Mouse (Mus musculus) liver, embryonic 13.5 days (tissue): ENCODE measurements around the gene Acta1. TPM values are rescaled to one million over a fixed set of nuclear protein-coding genes. Genes with fewer than 3 reads are reported as not detected.

Experiments used
- ATAC-seq: fragments of 200-750 bp; cut with Nextera tagmentation; 2 replicates; pipeline ENCODE4 v1.8.0; 2017; ENCODE audit warnings: low read depth, mild to moderate bottlenecking, moderate number of reproducible peaks, moderate library complexity
- DNase-seq: peaks from one replicate; pipeline ENCODE4 v3.0.0; 2022
- H3K27ac ChIP-seq: fragments of 300-500 bp; sonication (generic); 2 replicates; pipeline ENCODE4 v1.5.1; 2015; ENCODE audit warnings: moderate library complexity, mild to moderate bottlenecking, inconsistent platforms
- H3K27me3 ChIP-seq: fragments of 300-500 bp; sonication (generic); 2 replicates; pipeline ENCODE4 v1.6.1; 2015; ENCODE audit warnings: mild to moderate bottlenecking, inconsistent platforms
- H3K36me3 ChIP-seq: fragments of 300-500 bp; sonication (generic); 2 replicates; pipeline ENCODE4 v1.6.1; 2015; ENCODE audit warnings: mild to moderate bottlenecking, inconsistent platforms
- H3K4me1 ChIP-seq: fragments of 300-500 bp; sonication (generic); replicated peaks from 2 replicates; pipeline ENCODE4 v1.6.1; 2015; ENCODE audit warnings: inconsistent platforms
- H3K4me2 ChIP-seq: fragments of 300-500 bp; sonication (generic); 2 replicates; pipeline ENCODE4 v1.6.1; 2015; ENCODE audit warnings: inconsistent platforms, mild to moderate bottlenecking, moderate library complexity
- H3K4me3 ChIP-seq: fragments of 300-500 bp; sonication (generic); replicated peaks from 2 replicates; pipeline ENCODE4 v1.5.1; 2015; ENCODE audit warnings: mild to moderate bottlenecking, inconsistent platforms
- H3K9ac ChIP-seq: fragments of 300-500 bp; sonication (generic); 2 replicates; pipeline ENCODE4 v1.6.1; 2015; ENCODE audit warnings: mild to moderate bottlenecking, inconsistent platforms
- H3K9me3 ChIP-seq: fragments of 300-500 bp; sonication (generic); replicated peaks from 2 replicates; pipeline ENCODE4 v1.6.1; 2016; ENCODE audit warnings: inconsistent platforms
- WGBS: fragments of 180-500 bp; shearing (Covaris S2); methylation state at CpG from one replicate; pipeline ENCODE4 v1.1.7; 2015; ENCODE audit not compliant: insufficient replicate concordance; 5-methylcytosine and 5-hydroxymethylcytosine counted together
- polyA plus RNA-seq: library from polyadenylated mRNA; unstranded; fragments of >200 nt; fragmentation: Nextera tagmentation; extraction: Ambion mirVana; gene quantifications from 2 replicates; pipeline ENCODE4 v1.2.1, GENCODE M21; 2015

The Acta1 gene
- polyA plus RNA-seq: 10.3 and 17.3 TPM in 2 replicates

DNA sequence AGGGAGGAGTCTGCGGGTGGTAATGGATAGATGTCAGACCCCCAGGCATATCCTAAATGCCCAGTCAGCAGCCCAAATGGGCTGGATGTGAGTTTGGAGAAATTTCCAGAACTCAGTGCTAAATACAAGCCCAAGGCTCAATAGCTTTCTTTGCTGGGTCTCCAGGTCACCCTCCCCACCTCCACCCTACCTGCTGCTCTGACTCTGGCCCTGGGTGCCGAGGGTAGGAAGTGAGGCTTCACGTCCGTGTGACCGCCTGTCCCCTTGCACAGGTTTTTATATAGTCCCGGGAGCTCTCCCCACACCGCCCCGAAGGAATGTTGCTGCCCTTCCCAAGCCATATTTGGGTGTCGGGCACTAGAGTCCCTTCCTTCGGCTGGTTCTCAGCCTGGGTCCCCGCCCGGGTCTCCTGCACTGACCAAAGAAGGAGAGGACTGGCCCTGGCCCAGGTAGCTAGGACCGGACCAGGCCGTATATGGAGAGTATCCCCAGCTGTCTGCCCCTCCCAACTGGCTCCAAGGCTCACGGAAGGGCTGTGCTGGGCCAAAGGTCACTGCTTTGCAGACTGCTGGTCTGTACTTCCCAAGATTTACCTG lies at the start of gene Acta1:
Acta1 (minus strand) TSS at position 250 of the 596 bp plus-strand sequence.
- peaks cover 16% of the 10 kb centered on the region for H3K36me3 ChIP-seq
- no peak within 1 kb of the TSS for H3K4me3 ChIP-seq
- H3K27ac ChIP-seq: no peak within 1 kb of the TSS
- peaks cover 7% of the 10 kb centered on the region for H3K4me1 ChIP-seq
- DNase-seq: no peak
- no peak within 1 kb of the TSS for H3K4me2 ChIP-seq
- H3K9ac ChIP-seq: no peak within 1 kb of the TSS
- WGBS: 21% methylated on average over 15 of the region's 15 CpGs
- ATAC-seq: no peak
- peaks cover 76% of the 10 kb centered on the region for H3K27me3 ChIP-seq
- no peaks in the 10 kb centered on the region for H3K9me3 ChIP-seq

GRCm38 (mm10) chr8:123929026-123929425 lies 34.5 kb upstream of the Acta1 start:
- Histone ChIP-seq H3K4me3 (no peak overlapping the region), H3K27ac (no peak overlapping the region), H3K4me1 (no peaks in the 10 kb centered on the region), H3K27me3 (no peaks in the 10 kb centered on the region), H3K9ac (no peak overlapping the region), H3K36me3 (peaks cover 92% of the 10 kb centered on the region), H3K4me2 (no peak overlapping the region), H3K9me3 (no peaks in the 10 kb centered on the region)
- DNase-seq (no peak), ATAC-seq (no peak)
- 88% methylated on average over 7 of the region's 7 CpGs for WGBS

DNA sequence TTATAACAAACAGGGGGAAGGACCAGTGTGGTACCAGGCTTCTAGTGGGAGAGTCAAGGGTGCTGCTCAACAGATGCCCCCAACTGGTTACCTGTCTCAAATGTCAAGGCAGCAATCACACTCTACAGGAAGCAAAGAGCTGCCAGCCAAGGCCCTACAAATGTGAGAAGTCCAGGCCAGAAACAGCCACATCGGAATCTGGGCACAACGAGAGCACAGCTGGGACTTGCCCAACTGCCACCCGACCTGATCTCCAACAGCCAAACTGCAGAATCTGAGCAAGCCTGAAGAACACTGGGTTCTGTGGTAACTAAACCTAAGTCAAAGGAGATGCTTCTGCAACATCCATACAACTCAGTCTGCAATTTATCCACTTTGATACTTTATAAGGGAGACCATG lies 31.1 kb upstream of the Acta1 start:
- H3K4me1 ChIP-seq: no peaks in the 10 kb centered on the region
- DNase-seq: no peak
- H3K9me3 ChIP-seq: no peaks in the 10 kb centered on the region
- WGBS: 77% methylated on average over 3 of the region's 3 CpGs
- no peak for ATAC-seq
- H3K36me3 ChIP-seq: peaks cover 93% of the 10 kb centered on the region
- no peak overlapping the region for H3K27ac ChIP-seq
- H3K9ac ChIP-seq: no peak overlapping the region
- no peaks in the 10 kb centered on the region for H3K27me3 ChIP-seq
- H3K4me2 ChIP-seq: no peak overlapping the region
- no peak overlapping the region for H3K4me3 ChIP-seq

GRCm38 (mm10) chr8:123924719-123925118 lies 30.2 kb upstream of the Acta1 start:
- H3K9me3 ChIP-seq: no peaks in the 10 kb centered on the region
- H3K4me1 ChIP-seq: no peaks in the 10 kb centered on the region
- peak; percentile 72 for ATAC-seq
- 13% methylated on average over 2 of the region's 2 CpGs for WGBS
- no peak overlapping the region for H3K4me3 ChIP-seq
- H3K9ac ChIP-seq: no peak overlapping the region
- H3K36me3 ChIP-seq: peaks cover 93% of the 10 kb centered on the region
- H3K27me3 ChIP-seq: no peaks in the 10 kb centered on the region
- peak; percentile 69 for DNase-seq
- H3K27ac ChIP-seq: no peak overlapping the region
- H3K4me2 ChIP-seq: no peak overlapping the region

DNA sequence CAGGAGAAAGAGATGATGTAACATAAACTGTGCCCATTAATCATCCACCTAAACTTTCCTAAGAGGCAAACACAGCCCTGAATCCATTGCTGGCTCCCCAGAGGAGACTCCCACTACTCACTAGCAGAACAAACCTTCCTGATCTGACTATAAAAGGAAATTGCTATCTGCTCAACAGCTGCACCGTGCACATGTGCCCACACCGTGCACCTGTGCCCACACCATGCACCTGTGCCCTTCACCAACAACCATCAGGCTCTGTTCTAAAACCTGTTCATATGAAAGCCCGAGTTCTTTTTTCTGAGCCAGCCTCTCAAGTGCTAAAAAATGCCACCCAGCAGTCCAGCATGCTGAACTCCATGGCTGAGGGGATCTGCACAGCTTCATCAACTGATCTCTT lies 20.1 kb upstream of the Acta1 start:
- Histone ChIP-seq H3K4me1 (no peaks in the 10 kb centered on the region), H3K9ac (no peak overlapping the region), H3K4me2 (no peak overlapping the region), H3K27ac (no peak overlapping the region), H3K4me3 (no peak overlapping the region), H3K9me3 (no peaks in the 10 kb centered on the region), H3K36me3 (peaks cover 99% of the 10 kb centered on the region), H3K27me3 (no peaks in the 10 kb centered on the region)
- ATAC-seq: no peak
- DNase-seq: no peak
- 92% methylated on average over 3 of the region's 3 CpGs for WGBS

DNA sequence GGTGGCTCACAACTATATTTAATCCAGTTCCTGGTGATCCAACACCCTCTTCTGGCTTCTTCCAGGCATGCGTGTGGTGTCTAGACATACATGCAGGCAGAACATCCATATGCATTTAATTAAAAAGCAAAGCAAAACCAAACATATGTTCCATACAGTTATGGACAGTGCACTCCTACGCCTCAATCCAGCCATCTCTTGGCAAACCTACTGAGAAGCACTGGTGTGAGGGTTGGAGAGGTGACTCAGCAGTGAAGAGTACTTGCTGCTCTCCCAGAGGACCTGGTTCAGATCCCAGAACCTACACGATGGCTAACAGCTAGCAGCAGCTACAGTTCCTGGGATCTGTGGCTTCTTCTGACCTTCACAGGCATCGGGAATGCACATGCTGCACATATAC lies 17.7 kb upstream of the Acta1 start:
- DNase-seq: no peak
- no peak for ATAC-seq
- Histone ChIP-seq H3K27ac (no peak overlapping the region), H3K9me3 (no peaks in the 10 kb centered on the region), H3K4me3 (no peak overlapping the region), H3K36me3 (peaks cover 99% of the 10 kb centered on the region), H3K27me3 (no peaks in the 10 kb centered on the region), H3K9ac (no peak overlapping the region), H3K4me2 (no peak overlapping the region), H3K4me1 (no peaks in the 10 kb centered on the region)
- WGBS: 86% methylated on average over 4 of the region's 4 CpGs

DNA sequence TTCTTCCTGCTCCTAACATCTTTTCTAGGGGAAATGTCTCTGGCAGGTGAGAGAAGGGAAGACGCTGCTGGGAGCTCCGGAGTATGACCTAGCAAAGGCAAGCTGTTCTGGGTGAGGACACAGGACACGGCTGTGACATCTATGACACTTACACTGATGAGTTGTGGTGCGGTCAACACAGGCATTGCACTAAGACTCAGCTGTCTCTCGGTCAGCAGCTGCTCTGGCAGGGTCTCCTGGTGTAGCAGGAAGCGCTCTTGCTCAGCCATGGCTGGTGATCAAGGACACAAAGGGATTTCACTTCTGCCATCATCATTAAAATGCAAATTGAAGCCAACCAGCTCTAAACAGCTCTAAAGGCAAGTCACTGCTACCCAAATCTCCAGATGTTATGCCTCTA lies 13.1 kb upstream of the Acta1 start:
- Histone ChIP-seq H3K27ac (no peak overlapping the region), H3K9me3 (no peaks in the 10 kb centered on the region), H3K4me2 (no peak overlapping the region), H3K9ac (no peak overlapping the region), H3K36me3 (peaks cover 95% of the 10 kb centered on the region), H3K27me3 (no peaks in the 10 kb centered on the region), H3K4me3 (no peak overlapping the region), H3K4me1 (no peaks in the 10 kb centered on the region)
- WGBS: 91% methylated on average over 6 of the region's 6 CpGs
- no peak for ATAC-seq
- no peak for DNase-seq

- WGBS: 77% methylated on average over 7 of the region's 7 CpGs
- peaks cover 88% of the 10 kb centered on the region for H3K36me3 ChIP-seq
- no peak for DNase-seq
- H3K4me1 ChIP-seq: no peaks in the 10 kb centered on the region
- H3K9ac ChIP-seq: no peak overlapping the region
- H3K4me2 ChIP-seq: no peak overlapping the region
- H3K9me3 ChIP-seq: no peaks in the 10 kb centered on the region
- H3K27ac ChIP-seq: no peak overlapping the region
- no peaks in the 10 kb centered on the region for H3K27me3 ChIP-seq
- ATAC-seq: no peak
- H3K4me3 ChIP-seq: no peak overlapping the region
These were observed 8.1 kb upstream of the Acta1 start for GRCm38 (mm10) chr8:123902653-123903052.

DNA sequence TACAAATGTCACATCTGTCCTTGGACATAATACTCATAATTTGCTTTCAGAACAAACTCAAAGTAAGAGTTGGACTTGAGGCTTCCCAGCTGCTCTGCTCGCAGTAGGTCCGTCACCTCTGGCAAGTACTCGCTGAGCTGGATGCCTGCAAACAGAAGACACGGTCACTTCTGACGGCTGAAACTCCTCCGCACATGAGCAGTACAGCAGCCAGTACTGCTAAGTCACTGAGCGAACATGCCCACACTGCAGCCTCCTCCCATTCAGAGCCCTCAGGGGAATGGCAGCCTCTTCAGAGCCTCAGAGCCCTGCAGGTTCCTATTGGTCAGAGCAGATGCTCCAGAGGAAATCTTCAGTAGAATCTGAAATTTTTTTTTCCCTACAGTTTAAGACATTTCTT lies 4.8 kb upstream of the Acta1 start:
- H3K36me3 ChIP-seq: peaks cover 62% of the 10 kb centered on the region

GRCm38 (mm10) chr8:123898576-123898975 lies 4.0 kb upstream of the Acta1 start:
- Histone ChIP-seq H3K9ac (no peak overlapping the region), H3K9me3 (no peaks in the 10 kb centered on the region), H3K4me3 (no peak overlapping the region), H3K4me1 (no peaks in the 10 kb centered on the region), H3K36me3 (peaks cover 54% of the 10 kb centered on the region), H3K27me3 (peaks cover 36% of the 10 kb centered on the region), H3K27ac (no peak overlapping the region), H3K4me2 (no peak overlapping the region)
- WGBS: 85% methylated on average over 5 of the region's 5 CpGs
- DNase-seq (no peak), ATAC-seq (no peak)

More for the DNA sequence above, 4.8 kb upstream of the Acta1 start:
- no peak for ATAC-seq
- H3K4me3 ChIP-seq: no peak overlapping the region
- H3K9me3 ChIP-seq: no peaks in the 10 kb centered on the region
- DNase-seq: no peak
- peaks cover 28% of the 10 kb centered on the region for H3K27me3 ChIP-seq
- H3K27ac ChIP-seq: no peak overlapping the region
- H3K4me2 ChIP-seq: no peak overlapping the region
- H3K4me1 ChIP-seq: no peaks in the 10 kb centered on the region
- H3K9ac ChIP-seq: no peak overlapping the region
- 86% methylated on average over 7 of the region's 7 CpGs for WGBS

- Histone ChIP-seq H3K27ac (no peak overlapping the region), H3K4me3 (no peak overlapping the region), H3K4me2 (no peak overlapping the region), H3K27me3 (peaks cover 54% of the 10 kb centered on the region), H3K36me3 (peaks cover 36% of the 10 kb centered on the region), H3K9me3 (no peaks in the 10 kb centered on the region), H3K4me1 (peaks cover 5% of the 10 kb centered on the region), H3K9ac (no peak overlapping the region)
- DNase-seq (no peak), ATAC-seq (no peak)
- 52% methylated on average over 10 of the region's 10 CpGs for WGBS
These were observed 2.2 kb upstream of the Acta1 start for GRCm38 (mm10) chr8:123896774-123897173.

DNA sequence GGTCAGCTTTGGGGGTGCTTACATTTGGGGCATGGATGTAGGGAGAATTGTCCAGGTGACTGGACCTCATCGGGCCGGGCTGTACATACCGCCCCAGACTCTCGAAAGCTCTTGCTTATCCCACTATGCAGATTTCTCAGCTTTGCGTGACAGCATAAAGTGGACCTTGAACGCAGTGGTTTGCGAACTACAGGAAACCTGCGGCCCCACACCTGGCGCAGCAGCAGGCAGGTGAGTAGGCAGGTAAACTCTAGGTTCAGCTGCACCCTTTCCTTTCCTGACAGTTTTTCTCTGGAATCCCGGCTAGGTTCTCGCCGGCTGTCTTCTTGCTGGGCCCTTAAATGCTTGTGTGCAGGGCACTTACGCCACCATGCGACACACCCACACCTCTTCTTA lies 1.8 kb upstream of the Acta1 start:
- Histone ChIP-seq H3K27me3 (peaks cover 58% of the 10 kb centered on the region), H3K4me3 (no peak overlapping the region), H3K36me3 (peaks cover 32% of the 10 kb centered on the region), H3K4me2 (no peak overlapping the region), H3K9ac (no peak overlapping the region), H3K4me1 (peaks cover 7% of the 10 kb centered on the region), H3K27ac (no peak overlapping the region), H3K9me3 (no peaks in the 10 kb centered on the region)
- WGBS: 64% methylated on average over 14 of the region's 14 CpGs
- DNase-seq (no peak), ATAC-seq (no peak)
